32 mouse cellular contexts compared by ENCODE assay signal in genomic region chr6:126487136-126487535, GRCm38 (mm10). TPM values are rescaled to one million over a fixed set of nuclear protein-coding genes. Genes with fewer than 3 reads are reported as not detected.
DNase-seq lines count a peak whose midpoint lies in the region; ATAC-seq and TF ChIP-seq lines count a peak whose summit lies in the region.
"Had no signal": no experiment of that assay in that cellular context is flagged by ENCODE, and none has a peak within 500 bp of the region (broad histone marks: within the 10 kb centered on the region; RNA-seq: fewer than 3 reads in every experiment).

No protein-coding gene starts in this region.

- no peak for DNase-seq in forebrain, embryonic 10.5 days (ENCODE audit: extremely low spot score, low spot score)
- DNase-seq in forebrain, embryonic 14.5 days (ENCODE audit: low spot score): no peak
- peak; percentile 44 for DNase-seq in kidney, postnatal 10 days
- DNase-seq in kidney, adult 8-10 months: no peak
- peak; percentile 89 for DNase-seq in 3T3-L1 (ENCODE audit: low read depth, low spot score)
- no peak for DNase-seq in Patski (ENCODE audit: low read depth, low spot score)
- DNase-seq in c-Kit-positive CD71-positive TER-119-positive erythroid progenitor cells, embryonic 14.5 days (ENCODE audit: low spot score): no peak
- no peak for DNase-seq in cerebellum, adult 2 months
- DNase-seq: adrenal gland, postnatal 25 days; cerebellum, adult 18-20 months; cerebellum, postnatal 14 days; gastrocnemius, postnatal 25 days; heart, adult 2 months; heart, postnatal 36 days; kidney, adult 2 months; kidney, postnatal 4 days; liver, embryonic 13.5 days; lung, adult 18-20 months; lung, postnatal 4 days; right cerebral cortex, adult 18-20 months; thymus, postnatal 4 days had no signal

- TF ChIP-seq POLR2A in cerebellum, adult 2 months (IDR thresholded peaks at IDR 0.05; ENCODE audit: borderline replicate concordance, insufficient read depth, low read length): no peak

- no peaks in the 10 kb centered on the region for H3K36me3 ChIP-seq in forebrain, embryonic 10.5 days (replicated peaks)
- H3K36me3 ChIP-seq in forebrain, embryonic 14.5 days (ENCODE audit: control insufficient read depth, insufficient read depth, low read length): no peaks in the 10 kb centered on the region
- H3K36me3 ChIP-seq: embryonic facial prominence, embryonic 15.5 days; forebrain, embryonic 15.5 days; heart, embryonic 13.5 days; hindbrain, embryonic 12.5 days; intestine, embryonic 15.5 days; limb, embryonic 15.5 days; liver, embryonic 13.5 days; midbrain, embryonic 13.5 days had no signal

- H3K4me3 ChIP-seq in forebrain, embryonic 10.5 days: no peak overlapping the region
- H3K4me3 ChIP-seq in forebrain, embryonic 14.5 days (ENCODE audit: low read depth, low read length): no peak overlapping the region
- H3K4me3 ChIP-seq in cerebellum, adult 2 months (replicated peaks; ENCODE audit: insufficient read depth, low read depth, low read length): no peak overlapping the region
- H3K4me3 ChIP-seq: embryonic facial prominence, embryonic 15.5 days; forebrain, embryonic 15.5 days; heart, adult 2 months; heart, embryonic 13.5 days; hindbrain, embryonic 12.5 days; intestine, embryonic 15.5 days; limb, embryonic 15.5 days; liver, embryonic 13.5 days; megakaryocyte, embryonic 14.5 days; midbrain, embryonic 13.5 days had no signal

- no peak for ATAC-seq in forebrain, embryonic 14.5 days
- peak; percentile 73 for ATAC-seq in Patski
- ATAC-seq: forebrain, embryonic 15.5 days; hindbrain, postnatal 0 days; intestine, embryonic 15.5 days; lung, postnatal 0 days; midbrain, embryonic 13.5 days had no signal

- no peaks in the 10 kb centered on the region for H3K9me3 ChIP-seq in forebrain, embryonic 10.5 days
- no peaks in the 10 kb centered on the region for H3K9me3 ChIP-seq in forebrain, embryonic 14.5 days (replicated peaks; ENCODE audit: control insufficient read depth, low read length)
- H3K9me3 ChIP-seq: embryonic facial prominence, embryonic 15.5 days; forebrain, embryonic 15.5 days; heart, embryonic 13.5 days; hindbrain, embryonic 12.5 days; intestine, embryonic 15.5 days; limb, embryonic 15.5 days; liver, embryonic 13.5 days; megakaryocyte, embryonic 14.5 days; midbrain, embryonic 13.5 days had no signal

- in situ Hi-C loops in Patski (cut with MboI; ENCODE audit: low pct_unique_long_range_greater_than_20kb): no loop called here

- POLR2A ChIA-PET in Patski (lab: Charles Lee): no interaction called here

- WGBS in forebrain, embryonic 10.5 days: 20% methylated on average over 4 of the region's 4 CpGs
- 17% methylated on average over 4 of the region's 4 CpGs for WGBS in forebrain, embryonic 14.5 days
- WGBS in cerebellum, adult 2 months: 71% methylated on average over 4 of the region's 4 CpGs

- H3K4me2 ChIP-seq in forebrain, embryonic 14.5 days (ENCODE audit: low read length): no peak overlapping the region
- H3K4me2 ChIP-seq: embryonic facial prominence, embryonic 15.5 days; forebrain, embryonic 15.5 days; heart, embryonic 13.5 days; hindbrain, embryonic 12.5 days; intestine, embryonic 15.5 days; limb, embryonic 15.5 days; liver, embryonic 13.5 days; midbrain, embryonic 13.5 days had no signal

- no peaks in the 10 kb centered on the region for H3K27me3 ChIP-seq in forebrain, embryonic 10.5 days (ENCODE audit: poor library complexity, severe bottlenecking)
- H3K27me3 ChIP-seq in forebrain, embryonic 14.5 days (replicated peaks; ENCODE audit: control insufficient read depth, insufficient read depth, low read length): no peaks in the 10 kb centered on the region
- no peaks in the 10 kb centered on the region for H3K27me3 ChIP-seq in Patski
- H3K27me3 ChIP-seq in cerebellum, adult 2 months (ENCODE audit: control insufficient read depth, insufficient read depth, low read length): no peaks in the 10 kb centered on the region
- H3K27me3 ChIP-seq: embryonic facial prominence, embryonic 15.5 days; forebrain, embryonic 15.5 days; heart, embryonic 13.5 days; hindbrain, embryonic 12.5 days; intestine, embryonic 15.5 days; limb, embryonic 15.5 days; liver, embryonic 13.5 days; midbrain, embryonic 13.5 days had no signal

- H3K27ac ChIP-seq in forebrain, embryonic 10.5 days: 0 out of 2 replicates have a peak overlapping the region, but pooled peaks have one; percentile 54
- H3K27ac ChIP-seq in forebrain, embryonic 14.5 days (ENCODE audit: low read depth, low read length): no peak overlapping the region
- H3K27ac ChIP-seq in cerebellum, adult 2 months (ENCODE audit: insufficient read depth, low read length): no peak overlapping the region
- H3K27ac ChIP-seq: embryonic facial prominence, embryonic 15.5 days; forebrain, embryonic 15.5 days; heart, adult 2 months; heart, embryonic 13.5 days; hindbrain, embryonic 12.5 days; hindbrain, postnatal 0 days; intestine, embryonic 15.5 days; limb, embryonic 15.5 days; liver, embryonic 13.5 days; midbrain, embryonic 13.5 days had no signal

- H3K4me1 ChIP-seq in forebrain, embryonic 10.5 days: peaks cover 15% of the 10 kb centered on the region
- no peaks in the 10 kb centered on the region for H3K4me1 ChIP-seq in forebrain, embryonic 14.5 days (ENCODE audit: control insufficient read depth, insufficient read depth, low read length)
- H3K4me1 ChIP-seq in cerebellum, adult 2 months (ENCODE audit: control insufficient read depth, insufficient read depth, low read length): peaks cover 15% of the 10 kb centered on the region
- H3K4me1 ChIP-seq: embryonic facial prominence, embryonic 15.5 days; forebrain, embryonic 15.5 days; hindbrain, embryonic 12.5 days; intestine, embryonic 15.5 days; limb, embryonic 15.5 days; liver, embryonic 13.5 days; megakaryocyte, embryonic 14.5 days; midbrain, embryonic 13.5 days had no signal

- CTCF ChIA-PET in Patski (lab: Charles Lee): interaction anchor here (0.9 to 4.1 kb wide), 5 partner anchors 10 to 333 kb away, joined by 3 to 26 read pairs (median 4); no protein-coding TSS in a partner anchor

- H3K9ac ChIP-seq in forebrain, embryonic 14.5 days (ENCODE audit: low read length): no peak overlapping the region
- H3K9ac ChIP-seq: embryonic facial prominence, embryonic 15.5 days; forebrain, embryonic 15.5 days; heart, embryonic 13.5 days; hindbrain, embryonic 12.5 days; intestine, embryonic 15.5 days; limb, embryonic 15.5 days; liver, embryonic 13.5 days; midbrain, embryonic 13.5 days had no signal

- no peak for TF ChIP-seq CTCF in Patski (IDR thresholded peaks at IDR 0.05)
- no peak for TF ChIP-seq CTCF in cerebellum, adult 2 months (IDR thresholded peaks at IDR 0.05; ENCODE audit: borderline replicate concordance, insufficient read depth, low read depth, low read length)

RNA-seq across cellular contexts. Expression of gene Kcna5, which starts 48.1 kb away (rescaled TPM):
- 1.5 and 2.1 TPM in 2 replicates for polyA plus RNA-seq in forebrain, embryonic 10.5 days (2016; fragmentation: Nextera tagmentation; extraction: Ambion mirVana)
- polyA plus RNA-seq in forebrain, embryonic 14.5 days (2014; fragmentation: Nextera tagmentation; extraction: Ambion mirVana): 1.4 and 1.6 TPM in 2 replicates
- 1.4 TPM for polyA plus RNA-seq in Patski (2021)
- 0.80 and 1.0 TPM in 2 replicates for polyA plus RNA-seq in cerebellum, adult 2 months (2012; rRNA removed)
- polyA plus RNA-seq: C2C12 had no signal

Comparison
In these comparisons a context has a peak if more than half of its experiments do, and no peak if none do; other contexts are left out.
1. DNase-seq: peak in kidney, postnatal 10 days (single experiment) and 3T3-L1 (single experiment); none in forebrain, embryonic 10.5 days (single experiment), forebrain, embryonic 14.5 days (single experiment), kidney, adult 8-10 months (0 of 2), Patski (single experiment), c-Kit-positive CD71-positive TER-119-positive erythroid progenitor cells, embryonic 14.5 days (single experiment) and cerebellum, adult 2 months (0 of 2).